In genomic region chr11:5444234-5444598, GRCm38 (mm10) we compare ENCODE assay signal across 8 mouse cellular contexts. TPM values are rescaled to one million over a fixed set of nuclear protein-coding genes. Genes with fewer than 3 reads are reported as not detected.
DNase-seq lines count a peak whose midpoint lies in the region; ATAC-seq and TF ChIP-seq lines count a peak whose summit lies in the region.

No protein-coding gene starts in this region.

- peak overlapping the region; percentile 77 for H3K4me3 ChIP-seq in gastrocnemius, adult 2 months
- H3K4me3 ChIP-seq in intestine, embryonic 14.5 days (ENCODE audit: low read depth, low read length) = peak overlapping the region; percentile 75
- peak overlapping the region; percentile 84 for H3K4me3 ChIP-seq in liver, embryonic 12.5 days
- peak overlapping the region; percentile 82 for H3K4me3 ChIP-seq in neural tube, embryonic 13.5 days

- H3K4me2 ChIP-seq in intestine, embryonic 14.5 days (ENCODE audit: low read length) = peak overlapping the region; percentile 93
- peak overlapping the region; percentile 100 for H3K4me2 ChIP-seq in liver, embryonic 12.5 days
- H3K4me2 ChIP-seq in neural tube, embryonic 13.5 days = peak overlapping the region; percentile 97

- no peaks in the 10 kb centered on the region for H3K27me3 ChIP-seq in intestine, embryonic 14.5 days (replicated peaks; ENCODE audit: control insufficient read depth, insufficient read depth, low read length)
- H3K27me3 ChIP-seq in liver, embryonic 12.5 days (replicated peaks) = peaks cover 16% of the 10 kb centered on the region
- H3K27me3 ChIP-seq in neural tube, embryonic 13.5 days = no peaks in the 10 kb centered on the region

- peak overlapping the region; percentile 84 for H3K9ac ChIP-seq in intestine, embryonic 14.5 days (ENCODE audit: low read length)
- peak overlapping the region; percentile 90 for H3K9ac ChIP-seq in liver, embryonic 12.5 days
- H3K9ac ChIP-seq in neural tube, embryonic 13.5 days = peak overlapping the region; percentile 80

- H3K9me3 ChIP-seq in intestine, embryonic 14.5 days (ENCODE audit: control insufficient read depth, low read length) = no peaks in the 10 kb centered on the region
- no peaks in the 10 kb centered on the region for H3K9me3 ChIP-seq in liver, embryonic 12.5 days (replicated peaks)
- no peaks in the 10 kb centered on the region for H3K9me3 ChIP-seq in neural tube, embryonic 13.5 days

- intact Hi-C loops in gastrocnemius, adult 2 months (cut with DNase I) = loop anchor here (10.0 kb wide), 1 partner anchor 259 kb away; no protein-coding TSS in a partner anchor

- peak; percentile 15; the same call in 1 of the 2 replicates for TF ChIP-seq CTCF in gastrocnemius, adult 2 months (IDR thresholded peaks at IDR 0.05)

- 3% methylated on average over 6 of the region's 57 CpGs for WGBS in intestine, embryonic 14.5 days
- under 1% methylated on average over 38 of the region's 57 CpGs for WGBS in liver, embryonic 12.5 days (ENCODE audit: insufficient replicate concordance)
- under 1% methylated on average over 24 of the region's 57 CpGs for WGBS in neural tube, embryonic 13.5 days

- H3K27ac ChIP-seq in gastrocnemius, adult 2 months = peak overlapping the region; percentile 91
- peak overlapping the region; percentile 73 for H3K27ac ChIP-seq in intestine, embryonic 14.5 days (ENCODE audit: low read depth)
- peak overlapping the region; percentile 70 for H3K27ac ChIP-seq in liver, embryonic 12.5 days
- peak overlapping the region; percentile 59 for H3K27ac ChIP-seq in neural tube, embryonic 13.5 days (replicated peaks)

- peak; percentile 21 for DNase-seq in layer of hippocampus, adult 11-12 months (ENCODE audit: low spot score)
- no peak for DNase-seq in layer of hippocampus, adult 8-10 months (ENCODE audit: low spot score in 2 of 2)
- DNase-seq in cerebellum, adult 11-12 months = peak; percentile 46
- peak; percentile 67 for DNase-seq in gastrocnemius, adult 2 months
- peak; percentile 74 for DNase-seq in intestine, embryonic 14.5 days (ENCODE audit: low spot score)
- peak; percentile 37 to 46 for DNase-seq in thymus, postnatal 10 days (ENCODE audit: low spot score in 2 of 2)

- no peaks in the 10 kb centered on the region for H3K36me3 ChIP-seq in intestine, embryonic 14.5 days (ENCODE audit: control insufficient read depth, insufficient read depth, low read length)
- H3K36me3 ChIP-seq in liver, embryonic 12.5 days = no peaks in the 10 kb centered on the region
- no peaks in the 10 kb centered on the region for H3K36me3 ChIP-seq in neural tube, embryonic 13.5 days

- peaks cover 19% of the 10 kb centered on the region for H3K4me1 ChIP-seq in intestine, embryonic 14.5 days (replicated peaks; ENCODE audit: control insufficient read depth, insufficient read depth, low read length)
- H3K4me1 ChIP-seq in liver, embryonic 12.5 days = peaks cover 46% of the 10 kb centered on the region
- peaks cover 27% of the 10 kb centered on the region for H3K4me1 ChIP-seq in neural tube, embryonic 13.5 days (replicated peaks)

- peak; percentile 54 for ATAC-seq in intestine, embryonic 14.5 days (replicated peaks; ENCODE audit: low FRiP score, low TSS enrichment, low read depth)
- peak; percentile 9; the same call in 1 of the 2 replicates for ATAC-seq in liver, embryonic 12.5 days
- peak; percentile 62 for ATAC-seq in neural tube, embryonic 13.5 days (ENCODE audit: low read depth)

RNA-seq across cellular contexts. Expression of gene Znrf3, which starts 0.4 kb away (rescaled TPM):
- total RNA-seq in layer of hippocampus, adult 8-10 months (2022) = 10 to 100 TPM; 18.6 to 22.3 (median 20.3) TPM
- total RNA-seq in gastrocnemius, adult 2 months (2021) = 1 to 10 TPM; 5.7 to 6.9 TPM
- 12.0 and 12.8 TPM in 2 replicates for polyA plus RNA-seq in intestine, embryonic 14.5 days (2014; fragmentation: Nextera tagmentation; extraction: Ambion mirVana)
- polyA plus RNA-seq in liver, embryonic 12.5 days (2016; fragmentation: Nextera tagmentation; extraction: Ambion mirVana) = 5.0 and 5.4 TPM in 2 replicates
- polyA plus RNA-seq in neural tube, embryonic 13.5 days (2015; fragmentation: Nextera tagmentation; extraction: Ambion mirVana) = 7.5 and 8.1 TPM in 2 replicates

Comparison
In these comparisons a context has a peak if more than half of its experiments do, and no peak if none do; other contexts are left out.
1. DNase-seq: peak in layer of hippocampus, adult 11-12 months (single experiment), cerebellum, adult 11-12 months (single experiment), gastrocnemius, adult 2 months (single experiment), intestine, embryonic 14.5 days (single experiment) and thymus, postnatal 10 days (2 of 2); none in layer of hippocampus, adult 8-10 months (0 of 2).
2. ATAC-seq: peak in every context shown above with its lines; median percentile 62 in neural tube, embryonic 13.5 days; 54 in intestine, embryonic 14.5 days; 9 in liver, embryonic 12.5 days.
3. Peak in every context shown above with its lines, with median percentiles within 50 percentile points of each other: H3K27ac ChIP-seq, H3K4me3 ChIP-seq, H3K4me2 ChIP-seq and H3K9ac ChIP-seq.